In genomic region chr2:78170162-78170747, GRCm38 (mm10) we compare ENCODE assay signal across 28 mouse cellular contexts.
DNase-seq lines count a peak whose midpoint lies in the region; ATAC-seq and TF ChIP-seq lines count a peak whose summit lies in the region.
"Had no signal": no experiment of that assay in that cellular context is flagged by ENCODE, and none has a peak within 500 bp of the region (broad histone marks: within the 10 kb centered on the region; RNA-seq: fewer than 3 reads in every experiment).

No protein-coding gene starts in this region.

- no peaks in the 10 kb centered on the region for H3K36me3 ChIP-seq in embryonic facial prominence, embryonic 14.5 days (ENCODE audit: control insufficient read depth, insufficient read depth, low read length)
- no peaks in the 10 kb centered on the region for H3K36me3 ChIP-seq in embryonic facial prominence, embryonic 10.5 days (replicated peaks)
- H3K36me3 ChIP-seq in forebrain, embryonic 14.5 days (ENCODE audit: control insufficient read depth, insufficient read depth, low read length), result no peaks in the 10 kb centered on the region
- no peaks in the 10 kb centered on the region for H3K36me3 ChIP-seq in forebrain, postnatal 0 days (ENCODE audit: insufficient read depth)
- H3K36me3 ChIP-seq in forebrain, embryonic 16.5 days (ENCODE audit: control insufficient read depth, insufficient read depth), result no peaks in the 10 kb centered on the region
- no peaks in the 10 kb centered on the region for H3K36me3 ChIP-seq in intestine, embryonic 16.5 days (ENCODE audit: control insufficient read depth, insufficient read depth, low read length)
- H3K36me3 ChIP-seq: embryonic facial prominence, embryonic 15.5 days; heart, embryonic 10.5 days; heart, embryonic 13.5 days; hindbrain, embryonic 12.5 days; intestine, embryonic 15.5 days had no signal

- H3K4me2 ChIP-seq in embryonic facial prominence, embryonic 14.5 days (ENCODE audit: low read depth, low read length), result no peak overlapping the region
- H3K4me2 ChIP-seq in forebrain, embryonic 14.5 days (ENCODE audit: low read length), result no peak overlapping the region
- H3K4me2 ChIP-seq in forebrain, postnatal 0 days (ENCODE audit: low read depth), result no peak overlapping the region
- H3K4me2 ChIP-seq in forebrain, embryonic 16.5 days (ENCODE audit: low read length), result no peak overlapping the region
- H3K4me2 ChIP-seq in intestine, embryonic 16.5 days (ENCODE audit: low read depth, low read length), result no peak overlapping the region
- H3K4me2 ChIP-seq: embryonic facial prominence, embryonic 15.5 days; heart, embryonic 13.5 days; hindbrain, embryonic 12.5 days; intestine, embryonic 15.5 days had no signal

- peak; percentile 17 for DNase-seq in embryonic facial prominence, embryonic 14.5 days (ENCODE audit: low spot score)
- no peak for DNase-seq in embryonic facial prominence, embryonic 10.5 days (ENCODE audit: low spot score)
- peak; percentile 24 for DNase-seq in forebrain, embryonic 14.5 days (ENCODE audit: low spot score)
- no peak for DNase-seq in forebrain, postnatal 0 days
- DNase-seq in brain, adult 2 months (ENCODE audit: low read depth, low spot score), result peak; percentile 15
- no peak for DNase-seq in ovary, adult 18-20 months (ENCODE audit: low spot score)
- DNase-seq: adrenal gland, adult 8-10 months; adrenal gland, postnatal 25 days; cerebellum, adult 11-12 months; cerebellum, adult 8-10 months; cerebellum, postnatal 10 days; cerebellum, postnatal 36 days; embryo, embryonic 11 days; gastrocnemius, postnatal 10 days; gastrocnemius, postnatal 36 days; heart, adult 2 months; heart, postnatal 14 days; heart, postnatal 4 days; kidney, adult 18-20 months had no signal

- H3K4me3 ChIP-seq in embryonic facial prominence, embryonic 14.5 days (ENCODE audit: low read depth, low read length), result no peak overlapping the region
- H3K4me3 ChIP-seq in embryonic facial prominence, embryonic 10.5 days, result no peak overlapping the region
- H3K4me3 ChIP-seq in forebrain, embryonic 14.5 days (ENCODE audit: low read depth, low read length), result no peak overlapping the region
- H3K4me3 ChIP-seq in forebrain, postnatal 0 days (ENCODE audit: low read depth, low read length), result no peak overlapping the region
- no peak overlapping the region for H3K4me3 ChIP-seq in forebrain, embryonic 16.5 days (replicated peaks; ENCODE audit: low read length)
- H3K4me3 ChIP-seq in intestine, embryonic 16.5 days (ENCODE audit: low read length), result no peak overlapping the region
- H3K4me3 ChIP-seq: embryonic facial prominence, embryonic 15.5 days; heart, adult 2 months; heart, embryonic 10.5 days; heart, embryonic 13.5 days; hindbrain, embryonic 12.5 days; intestine, embryonic 15.5 days had no signal

- WGBS in embryonic facial prominence, embryonic 14.5 days, result 79% methylated on average over 6 of the region's 6 CpGs
- 82% methylated on average over 6 of the region's 6 CpGs for WGBS in embryonic facial prominence, embryonic 10.5 days
- WGBS in forebrain, embryonic 14.5 days, result 57% methylated on average over 6 of the region's 6 CpGs
- 58% methylated on average over 6 of the region's 6 CpGs for WGBS in forebrain, postnatal 0 days
- WGBS in forebrain, embryonic 16.5 days, result 51% methylated on average over 6 of the region's 6 CpGs
- 82% methylated on average over 6 of the region's 6 CpGs for WGBS in intestine, embryonic 16.5 days

- no peaks in the 10 kb centered on the region for H3K9me3 ChIP-seq in embryonic facial prominence, embryonic 14.5 days (ENCODE audit: control insufficient read depth, low read length)
- H3K9me3 ChIP-seq in embryonic facial prominence, embryonic 10.5 days, result no peaks in the 10 kb centered on the region
- H3K9me3 ChIP-seq in forebrain, embryonic 14.5 days (replicated peaks; ENCODE audit: control insufficient read depth, low read length), result no peaks in the 10 kb centered on the region
- no peaks in the 10 kb centered on the region for H3K9me3 ChIP-seq in forebrain, postnatal 0 days (ENCODE audit: low read length)
- H3K9me3 ChIP-seq in forebrain, embryonic 16.5 days (ENCODE audit: control insufficient read depth, low read length), result no peaks in the 10 kb centered on the region
- no peaks in the 10 kb centered on the region for H3K9me3 ChIP-seq in intestine, embryonic 16.5 days (ENCODE audit: control insufficient read depth, low read length)
- H3K9me3 ChIP-seq: embryonic facial prominence, embryonic 15.5 days; heart, embryonic 10.5 days; heart, embryonic 13.5 days; hindbrain, embryonic 12.5 days; intestine, embryonic 15.5 days had no signal

- no peaks in the 10 kb centered on the region for H3K4me1 ChIP-seq in embryonic facial prominence, embryonic 14.5 days (ENCODE audit: control insufficient read depth, insufficient read depth, low read length)
- H3K4me1 ChIP-seq in embryonic facial prominence, embryonic 10.5 days, result no peaks in the 10 kb centered on the region
- no peaks in the 10 kb centered on the region for H3K4me1 ChIP-seq in forebrain, embryonic 14.5 days (ENCODE audit: control insufficient read depth, insufficient read depth, low read length)
- H3K4me1 ChIP-seq in forebrain, postnatal 0 days (ENCODE audit: insufficient read depth), result no peaks in the 10 kb centered on the region
- peaks cover 5% of the 10 kb centered on the region; the same call in 1 of the 2 replicates for H3K4me1 ChIP-seq in forebrain, embryonic 16.5 days (replicated peaks; ENCODE audit: control insufficient read depth, insufficient read depth, low read length)
- no peaks in the 10 kb centered on the region for H3K4me1 ChIP-seq in intestine, embryonic 16.5 days (ENCODE audit: control insufficient read depth, insufficient read depth, low read length)
- H3K4me1 ChIP-seq: embryonic facial prominence, embryonic 15.5 days; heart, embryonic 10.5 days; heart, embryonic 13.5 days; intestine, embryonic 15.5 days had no signal

- no peak for ATAC-seq in embryonic facial prominence, embryonic 14.5 days (ENCODE audit: low read depth)
- peak; percentile 57; the same call in 1 of the 2 replicates for ATAC-seq in forebrain, embryonic 14.5 days
- no peak for ATAC-seq in forebrain, postnatal 0 days
- peak; percentile 50 for ATAC-seq in forebrain, embryonic 16.5 days
- no peak for ATAC-seq in intestine, embryonic 16.5 days
- ATAC-seq: activated CD4-positive, CD25-positive, alpha-beta regulatory T cell, adult 4 months; hindbrain, embryonic 16.5 days; intestine, embryonic 15.5 days had no signal

- no peak overlapping the region for H3K27ac ChIP-seq in embryonic facial prominence, embryonic 14.5 days (replicated peaks; ENCODE audit: low read depth, low read length)
- no peak overlapping the region for H3K27ac ChIP-seq in embryonic facial prominence, embryonic 10.5 days (replicated peaks)
- no peak overlapping the region for H3K27ac ChIP-seq in forebrain, embryonic 14.5 days (ENCODE audit: low read depth, low read length)
- H3K27ac ChIP-seq in forebrain, postnatal 0 days (ENCODE audit: low read depth, low read length), result no peak overlapping the region
- H3K27ac ChIP-seq in forebrain, embryonic 16.5 days (ENCODE audit: low read length), result no peak overlapping the region
- H3K27ac ChIP-seq in intestine, embryonic 16.5 days (ENCODE audit: low read length), result no peak overlapping the region
- H3K27ac ChIP-seq: embryonic facial prominence, embryonic 15.5 days; heart, adult 2 months; heart, embryonic 10.5 days; heart, embryonic 13.5 days; hindbrain, embryonic 12.5 days; intestine, embryonic 15.5 days had no signal

- H3K9ac ChIP-seq in embryonic facial prominence, embryonic 14.5 days (ENCODE audit: low read depth, low read length), result no peak overlapping the region
- H3K9ac ChIP-seq in forebrain, embryonic 14.5 days (ENCODE audit: low read length), result no peak overlapping the region
- H3K9ac ChIP-seq in forebrain, postnatal 0 days, result no peak overlapping the region
- no peak overlapping the region for H3K9ac ChIP-seq in forebrain, embryonic 16.5 days (replicated peaks; ENCODE audit: low read depth, low read length)
- no peak overlapping the region for H3K9ac ChIP-seq in intestine, embryonic 16.5 days (ENCODE audit: low read depth, low read length)
- H3K9ac ChIP-seq: embryonic facial prominence, embryonic 15.5 days; heart, embryonic 13.5 days; hindbrain, embryonic 12.5 days; intestine, embryonic 15.5 days had no signal

- TF ChIP-seq CTCF in forebrain, postnatal 0 days (IDR thresholded peaks at IDR 0.05; ENCODE audit: low read depth), result no peak

- H3K27me3 ChIP-seq in embryonic facial prominence, embryonic 14.5 days (replicated peaks; ENCODE audit: control insufficient read depth, insufficient read depth, low read length), result no peaks in the 10 kb centered on the region
- no peaks in the 10 kb centered on the region for H3K27me3 ChIP-seq in embryonic facial prominence, embryonic 10.5 days (replicated peaks; ENCODE audit: low read depth, poor library complexity, severe bottlenecking)
- H3K27me3 ChIP-seq in forebrain, embryonic 14.5 days (replicated peaks; ENCODE audit: control insufficient read depth, insufficient read depth, low read length), result no peaks in the 10 kb centered on the region
- H3K27me3 ChIP-seq in forebrain, postnatal 0 days (ENCODE audit: insufficient read depth, low read length), result no peaks in the 10 kb centered on the region
- no peaks in the 10 kb centered on the region for H3K27me3 ChIP-seq in forebrain, embryonic 16.5 days (replicated peaks; ENCODE audit: control insufficient read depth, insufficient read depth, low read length)
- no peaks in the 10 kb centered on the region for H3K27me3 ChIP-seq in intestine, embryonic 16.5 days (replicated peaks; ENCODE audit: control insufficient read depth, insufficient read depth, low read length)
- H3K27me3 ChIP-seq: embryonic facial prominence, embryonic 15.5 days; heart, embryonic 13.5 days; hindbrain, embryonic 12.5 days; intestine, embryonic 15.5 days had no signal

Comparison
In these comparisons a context has a peak if more than half of its experiments do, and no peak if none do; other contexts are left out.
1. ATAC-seq: peak in forebrain, embryonic 14.5 days (single experiment) and forebrain, embryonic 16.5 days (single experiment); none in embryonic facial prominence, embryonic 14.5 days (single experiment), forebrain, postnatal 0 days (single experiment) and intestine, embryonic 16.5 days (single experiment).
2. DNase-seq: peak in embryonic facial prominence, embryonic 14.5 days (single experiment), forebrain, embryonic 14.5 days (single experiment) and brain, adult 2 months (single experiment); none in embryonic facial prominence, embryonic 10.5 days (single experiment), forebrain, postnatal 0 days (single experiment) and ovary, adult 18-20 months (single experiment).